Mouse (Mus musculus): ENCODE results near the gene Cct4.

DNA sequence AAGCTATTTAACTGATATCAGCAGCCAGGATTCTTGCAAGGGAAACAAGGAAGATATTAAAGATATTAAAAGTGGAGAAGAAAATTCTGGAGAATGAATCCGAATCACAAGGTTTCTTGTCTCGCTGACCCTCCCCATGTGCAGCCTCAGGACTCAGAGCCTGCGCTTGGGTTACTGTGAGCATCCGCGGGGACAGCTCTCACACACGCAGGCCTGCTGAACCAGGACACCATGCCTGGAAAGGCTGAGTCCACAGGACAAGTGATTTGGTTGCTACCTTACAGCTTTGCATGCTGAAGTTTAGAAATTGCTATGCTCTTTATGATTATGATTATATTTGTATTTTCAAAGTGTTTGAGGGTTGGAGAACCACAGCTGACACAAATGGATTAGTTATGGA is 39.1 kb downstream of the Cct4 start:
- TF ChIP-seq POLR2A (IDR thresholded peaks at IDR 0.05; ENCODE audit: borderline replicate concordance, extremely low read depth, insufficient read depth, insufficient read length, poor library complexity, severe bottlenecking) (no peak), CTCF (IDR thresholded peaks at IDR 0.05; ENCODE audit: borderline replicate concordance, extremely low read depth, insufficient read depth, insufficient read length) (no peak)

Data from brain, embryonic 14.5 days (tissue).